Mouse (Mus musculus) kidney, postnatal 0 days (tissue): ENCODE measurements at regions not wholly inside any gene's neighbourhood (a gene's known extent, or its start where the extent isn't known, plus 50 kb on each side); places are given as distances from the start of the nearest gene placed in this dataset.

Experiments
- ATAC-seq: fragments of 200-750 bp; cut with Nextera tagmentation; replicated peaks from 2 replicates; pipeline ENCODE4 v1.8.0; 2017; ENCODE audit warnings: low read depth, moderate number of reproducible peaks, moderate TSS enrichment, moderate library complexity; ENCODE audit not compliant: low FRiP score
- DNase-seq: peaks from one replicate; pipeline ENCODE4 v3.0.0-alpha.2; 2016; ENCODE audit warnings: low spot score
- H3K27ac ChIP-seq: fragments of 300-500 bp; sonication (generic); 2 replicates; pipeline ENCODE4 v1.5.1; 2014; ENCODE audit warnings: mild to moderate bottlenecking
- H3K27me3 ChIP-seq: fragments of 300-500 bp; sonication (generic); 2 replicates; pipeline ENCODE4 v1.6.1; 2014; ENCODE audit warnings: low read length, mixed read lengths; ENCODE audit not compliant: insufficient read depth
- H3K36me3 ChIP-seq: fragments of 300-500 bp; sonication (generic); 2 replicates; pipeline ENCODE4 v1.6.1; 2014; ENCODE audit warnings: low read length, mixed read lengths; ENCODE audit not compliant: insufficient read depth
- H3K4me1 ChIP-seq: fragments of 300-500 bp; sonication (generic); replicated peaks from 2 replicates; pipeline ENCODE4 v1.6.1; 2014; ENCODE audit warnings: antibody characterized with exemption, low read length, mixed read lengths; ENCODE audit not compliant: insufficient read depth
- H3K4me2 ChIP-seq: fragments of 300-500 bp; sonication (generic); 2 replicates; pipeline ENCODE4 v1.6.1; 2014; ENCODE audit warnings: mild to moderate bottlenecking, low read length, moderate library complexity, mixed read lengths
- H3K4me3 ChIP-seq: fragments of 300-500 bp; sonication (generic); replicated peaks from 2 replicates; pipeline ENCODE4 v1.5.1; 2014; ENCODE audit warnings: low read depth, low read length
- H3K9ac ChIP-seq: fragments of 300-500 bp; sonication (generic); 2 replicates; pipeline ENCODE4 v1.6.1; 2014; ENCODE audit warnings: low read depth, low read length
- H3K9me3 ChIP-seq: fragments of 300-500 bp; sonication (generic); replicated peaks from 2 replicates; pipeline ENCODE4 v1.6.1; 2016; ENCODE audit warnings: low read length, inconsistent platforms, mixed read lengths
- CTCF ChIP-seq: IDR thresholded peaks from 2 replicates; pipeline ENCODE4 v1.5.1; 2016; ENCODE audit warnings: antibody characterized with exemption, low read depth, mild to moderate bottlenecking, moderate library complexity
- WGBS: fragments of 180-500 bp; shearing (Covaris S2); extraction: QIAGEN DNeasy Blood & Tissue Kit; methylation state at CpG from one replicate; pipeline ENCODE4 v1.1.7; 2014; 5-methylcytosine and 5-hydroxymethylcytosine counted together

DNA sequence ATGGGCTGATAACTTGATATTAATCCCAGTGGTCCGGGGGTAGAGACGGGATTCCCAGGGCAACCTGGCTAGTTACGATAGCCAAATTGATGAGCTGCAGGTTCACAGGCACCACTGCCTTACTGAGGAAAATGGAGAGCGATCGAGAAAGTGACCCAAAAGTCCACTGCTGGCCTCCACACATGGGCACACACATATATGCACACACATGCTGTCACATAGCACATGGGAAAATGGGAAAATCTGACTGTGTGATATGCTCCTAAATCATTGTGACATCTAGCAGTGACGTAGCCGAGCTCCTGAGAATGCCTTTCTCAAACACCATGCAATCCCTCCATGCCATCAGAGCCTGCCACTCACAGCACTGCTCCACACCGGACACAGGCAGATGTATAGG lies 83.8 kb upstream of the Cpsf6 start:
- Histone ChIP-seq H3K36me3 (no peaks in the 10 kb centered on the region), H3K9me3 (no peaks in the 10 kb centered on the region), H3K4me1 (no peaks in the 10 kb centered on the region; the same call in 1 of the 2 replicates), H3K4me2 (no peak overlapping the region), H3K27me3 (no peaks in the 10 kb centered on the region), H3K27ac (no peak overlapping the region), H3K4me3 (no peak overlapping the region), H3K9ac (no peak overlapping the region)
- TF ChIP-seq CTCF: no peak
- 92% methylated on average over 8 of the region's 8 CpGs for WGBS
- ATAC-seq: no peak
- DNase-seq: no peak

DNA sequence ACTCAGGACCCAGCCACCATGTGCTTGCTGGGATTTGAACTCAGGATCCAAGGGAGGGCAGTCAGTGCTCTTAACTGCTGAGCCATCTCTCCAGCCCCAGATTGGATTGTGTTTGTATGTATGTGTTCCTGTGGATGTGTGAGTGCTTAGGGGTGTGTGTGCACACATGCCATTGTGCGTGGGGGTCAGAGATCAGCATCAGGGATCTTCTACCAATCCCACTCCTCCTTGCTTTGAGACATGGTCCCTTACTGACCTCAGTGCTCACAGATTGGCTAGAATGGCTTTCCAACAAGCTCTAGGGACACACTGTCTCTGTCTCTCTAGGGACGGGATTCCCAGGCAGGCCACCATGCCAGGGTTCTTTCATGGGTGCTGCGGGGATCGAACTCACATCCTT lies 83.1 kb upstream of the Cpsf6 start:
- H3K9ac ChIP-seq: no peak overlapping the region
- no peak for TF ChIP-seq CTCF
- no peak for ATAC-seq
- no peak overlapping the region for H3K4me3 ChIP-seq
- no peak overlapping the region for H3K27ac ChIP-seq
- no peaks in the 10 kb centered on the region; the same call in 1 of the 2 replicates for H3K4me1 ChIP-seq
- 93% methylated on average over 4 of the region's 4 CpGs for WGBS
- H3K27me3 ChIP-seq: no peaks in the 10 kb centered on the region
- H3K4me2 ChIP-seq: no peak overlapping the region
- DNase-seq: no peak
- no peaks in the 10 kb centered on the region for H3K9me3 ChIP-seq
- H3K36me3 ChIP-seq: no peaks in the 10 kb centered on the region

GRCm38 (mm10) chr10:117461791-117462516 lies 82.1 kb upstream of the Cpsf6 start:
- Histone ChIP-seq H3K4me3 (no peak overlapping the region), H3K4me2 (no peak overlapping the region), H3K27me3 (no peaks in the 10 kb centered on the region), H3K36me3 (no peaks in the 10 kb centered on the region), H3K4me1 (0 out of 2 replicates have a peak, but pooled peaks cover 5% of the 10 kb centered on the region), H3K9ac (no peak overlapping the region), H3K27ac (no peak overlapping the region), H3K9me3 (no peaks in the 10 kb centered on the region)
- no peak for TF ChIP-seq CTCF
- ATAC-seq (no peak), DNase-seq (no peak)
- 45% methylated on average over 11 of the region's 11 CpGs for WGBS

- DNase-seq (no peak), ATAC-seq (no peak)
- Histone ChIP-seq H3K4me3 (no peak overlapping the region), H3K4me2 (no peak overlapping the region), H3K4me1 (0 out of 2 replicates have a peak, but pooled peaks cover 7% of the 10 kb centered on the region), H3K27ac (no peak overlapping the region), H3K36me3 (no peaks in the 10 kb centered on the region), H3K9ac (no peak overlapping the region), H3K27me3 (no peaks in the 10 kb centered on the region), H3K9me3 (no peaks in the 10 kb centered on the region)
- no peak for TF ChIP-seq CTCF
- 83% methylated on average over 4 of the region's 4 CpGs for WGBS
Measured at GRCm38 (mm10) chr10:117461261-117461660, 81.4 kb upstream of the Cpsf6 start.

GRCm38 (mm10) chr10:117460366-117460730 lies 80.5 kb upstream of the Cpsf6 start:
- no peak for DNase-seq
- Histone ChIP-seq H3K27ac (no peak overlapping the region), H3K9ac (no peak overlapping the region), H3K27me3 (no peaks in the 10 kb centered on the region), H3K9me3 (no peaks in the 10 kb centered on the region), H3K4me3 (no peak overlapping the region), H3K36me3 (no peaks in the 10 kb centered on the region), H3K4me2 (no peak overlapping the region), H3K4me1 (0 out of 2 replicates have a peak, but pooled peaks cover 7% of the 10 kb centered on the region)
- TF ChIP-seq CTCF: no peak
- no peak for ATAC-seq
- 92% methylated on average over 6 of the region's 6 CpGs for WGBS

- no peak for ATAC-seq
- Histone ChIP-seq H3K4me1 (0 out of 2 replicates have a peak, but pooled peaks cover 7% of the 10 kb centered on the region), H3K9ac (no peak overlapping the region), H3K9me3 (no peaks in the 10 kb centered on the region), H3K27me3 (no peaks in the 10 kb centered on the region), H3K4me2 (no peak overlapping the region), H3K4me3 (no peak overlapping the region), H3K36me3 (no peaks in the 10 kb centered on the region), H3K27ac (no peak overlapping the region)
- TF ChIP-seq CTCF: no peak
- no peak for DNase-seq
- WGBS: 89% methylated on average over 10 of the region's 10 CpGs
Measured at GRCm38 (mm10) chr10:117459651-117460365, 80.0 kb upstream of the Cpsf6 start.
